Mouse (Mus musculus) spleen, adult 2 months (tissue): Measurements from ENCODE around the gene Pus7.

Experiments used
- CTCF ChIP-seq: fragments of 200-500 bp; IDR thresholded peaks from 2 replicates; pipeline ENCODE4 v1.5.1; 2011; ENCODE audit warnings: mild to moderate bottlenecking, inconsistent platforms; ENCODE audit not compliant: insufficient read depth, insufficient read length, insufficient replicate concordance; ENCODE audit errors: extremely low read depth
- POLR2A ChIP-seq: fragments of 200-500 bp; IDR thresholded peaks from 2 replicates; pipeline ENCODE4 v1.6.1; 2011; ENCODE audit warnings: low read depth, low read length, inconsistent platforms

- no peak for TF ChIP-seq CTCF
- TF ChIP-seq POLR2A, result no peak
Measured at GRCm38 (mm10) chr5:23830897-23831752, 47.6 kb upstream of the Pus7 start.
